Mouse (Mus musculus) liver, postnatal 0 days (tissue): Measurements from ENCODE around the gene Slc28a1. TPM values are rescaled to one million over a fixed set of nuclear protein-coding genes. Genes with fewer than 3 reads are reported as not detected.

Source experiments
- ATAC-seq: fragments of 200-750 bp; cut with Nextera tagmentation; 2 replicates; pipeline ENCODE4 v1.8.0; 2017; ENCODE audit warnings: mild to moderate bottlenecking, moderate library complexity
- DNase-seq: peaks from one replicate; pipeline ENCODE4 v3.0.0-alpha.2; 2016
- H3K27ac ChIP-seq: fragments of 300-500 bp; sonication (generic); 2 replicates; pipeline ENCODE4 v1.5.1; 2014; ENCODE audit warnings: antibody characterized with exemption, moderate library complexity, mild to moderate bottlenecking, low read depth
- H3K27me3 ChIP-seq: fragments of 300-500 bp; sonication (generic); 2 replicates; pipeline ENCODE4 v1.6.1; 2014; ENCODE audit warnings: low read length, control low read depth, mixed read lengths; ENCODE audit not compliant: insufficient read depth
- H3K36me3 ChIP-seq: fragments of 300-500 bp; sonication (generic); replicated peaks from 2 replicates; pipeline ENCODE4 v1.6.1; 2014; ENCODE audit warnings: mild to moderate bottlenecking, control low read depth, low read length, moderate library complexity, mixed read lengths; ENCODE audit not compliant: insufficient read depth
- H3K4me1 ChIP-seq: fragments of 300-500 bp; sonication (generic); 2 replicates; pipeline ENCODE4 v1.6.1; 2014; ENCODE audit warnings: antibody characterized with exemption, mild to moderate bottlenecking, control low read depth; ENCODE audit not compliant: insufficient read depth
- H3K4me2 ChIP-seq: fragments of 300-500 bp; sonication (generic); 2 replicates; pipeline ENCODE4 v1.6.1; 2014; ENCODE audit warnings: low read depth, mild to moderate bottlenecking, low read length, moderate library complexity, mixed read lengths
- H3K4me3 ChIP-seq: fragments of 300-500 bp; sonication (generic); 2 replicates; pipeline ENCODE4 v1.5.1; 2014; ENCODE audit warnings: low read depth, low read length
- H3K9ac ChIP-seq: fragments of 300-500 bp; sonication (generic); replicated peaks from 2 replicates; pipeline ENCODE4 v1.6.1; 2014; ENCODE audit warnings: mild to moderate bottlenecking, moderate library complexity
- H3K9me3 ChIP-seq: fragments of 300-500 bp; sonication (generic); 2 replicates; pipeline ENCODE4 v1.6.1; 2016; ENCODE audit warnings: mild to moderate bottlenecking, control low read depth, low read length, mixed read lengths
- CTCF ChIP-seq: sonication (generic); IDR thresholded peaks from 2 replicates; pipeline ENCODE4 v1.5.1; 2016; ENCODE audit warnings: antibody characterized with exemption, low read depth
- EP300 ChIP-seq: IDR thresholded peaks from 2 replicates; pipeline ENCODE4 v1.6.1; 2016; ENCODE audit warnings: antibody characterized with exemption, low read depth, mild to moderate bottlenecking
- WGBS: fragments of 180-500 bp; shearing (Covaris S2); extraction: QIAGEN DNeasy Blood & Tissue Kit; methylation state at CpG from one replicate; pipeline ENCODE4 v1.1.7; 2014; ENCODE audit not compliant: insufficient replicate concordance; 5-methylcytosine and 5-hydroxymethylcytosine counted together
- polyA plus RNA-seq: library from polyadenylated mRNA; unstranded; fragments of >200 nt; fragmentation: Nextera tagmentation; extraction: Ambion mirVana; gene quantifications from 2 replicates; pipeline ENCODE4 v1.2.1, GENCODE M21; 2015

Gene Slc28a1
- polyA plus RNA-seq, 1 experiment from 2014 or later = 0.11 TPM

DNA sequence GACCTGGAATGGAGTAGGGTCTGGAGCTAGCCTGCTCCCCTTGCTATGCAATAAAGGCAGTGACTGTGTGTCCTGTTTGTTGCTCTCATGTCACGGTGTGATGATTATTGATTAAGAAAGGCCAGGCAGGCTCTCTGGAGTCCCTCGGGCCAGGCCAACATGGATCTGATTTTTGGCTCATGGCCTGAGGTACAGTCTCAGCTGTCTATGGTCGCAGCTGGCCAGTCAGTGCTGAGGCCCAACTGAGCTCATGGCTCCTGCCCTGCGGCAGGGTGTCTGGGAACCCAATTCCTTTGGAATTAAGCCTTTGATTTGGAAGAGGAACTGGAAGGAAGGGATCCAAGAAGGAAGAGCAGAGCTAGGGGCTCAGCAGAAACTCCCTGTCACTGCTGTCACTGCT is 9.1 kb upstream of the Slc28a1 start:
- Histone ChIP-seq H3K9ac (no peak overlapping the region), H3K9me3 (no peaks in the 10 kb centered on the region), H3K36me3 (no peaks in the 10 kb centered on the region), H3K4me2 (no peak overlapping the region), H3K27ac (no peak overlapping the region), H3K27me3 (no peaks in the 10 kb centered on the region), H3K4me3 (no peak overlapping the region), H3K4me1 (no peaks in the 10 kb centered on the region)
- WGBS = 66% methylated on average over 4 of the region's 4 CpGs
- no peak for ATAC-seq
- DNase-seq = no peak
- no peak for TF ChIP-seq CTCF
- TF ChIP-seq EP300 = no peak

DNA sequence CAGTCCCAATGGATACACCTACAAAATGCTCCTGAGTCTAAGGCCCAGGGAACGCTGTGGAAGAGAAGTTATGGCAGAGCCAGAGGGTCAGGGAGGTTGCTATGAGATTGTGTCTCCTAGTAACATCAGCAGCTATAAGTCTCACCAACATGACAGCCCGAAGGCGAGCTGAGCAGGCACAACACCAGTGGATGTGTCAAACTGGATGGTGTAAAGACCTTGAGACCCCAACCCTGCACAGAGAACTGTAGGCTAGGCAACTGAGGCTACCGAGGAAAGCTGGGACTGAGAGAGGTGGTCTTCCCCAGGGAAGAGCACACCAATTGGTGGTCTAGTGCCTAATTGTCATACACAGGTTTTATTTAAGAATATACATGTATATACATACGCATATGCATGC is 6.4 kb upstream of the Slc28a1 start:
- TF ChIP-seq CTCF = no peak
- no peak for TF ChIP-seq EP300
- Histone ChIP-seq H3K27ac (no peak overlapping the region), H3K27me3 (no peaks in the 10 kb centered on the region), H3K9me3 (no peaks in the 10 kb centered on the region), H3K4me3 (no peak overlapping the region), H3K36me3 (no peaks in the 10 kb centered on the region), H3K9ac (no peak overlapping the region), H3K4me1 (peaks cover 5% of the 10 kb centered on the region), H3K4me2 (no peak overlapping the region)
- ATAC-seq (no peak), DNase-seq (no peak)
- 88% methylated on average over 5 of the region's 5 CpGs for WGBS

DNA sequence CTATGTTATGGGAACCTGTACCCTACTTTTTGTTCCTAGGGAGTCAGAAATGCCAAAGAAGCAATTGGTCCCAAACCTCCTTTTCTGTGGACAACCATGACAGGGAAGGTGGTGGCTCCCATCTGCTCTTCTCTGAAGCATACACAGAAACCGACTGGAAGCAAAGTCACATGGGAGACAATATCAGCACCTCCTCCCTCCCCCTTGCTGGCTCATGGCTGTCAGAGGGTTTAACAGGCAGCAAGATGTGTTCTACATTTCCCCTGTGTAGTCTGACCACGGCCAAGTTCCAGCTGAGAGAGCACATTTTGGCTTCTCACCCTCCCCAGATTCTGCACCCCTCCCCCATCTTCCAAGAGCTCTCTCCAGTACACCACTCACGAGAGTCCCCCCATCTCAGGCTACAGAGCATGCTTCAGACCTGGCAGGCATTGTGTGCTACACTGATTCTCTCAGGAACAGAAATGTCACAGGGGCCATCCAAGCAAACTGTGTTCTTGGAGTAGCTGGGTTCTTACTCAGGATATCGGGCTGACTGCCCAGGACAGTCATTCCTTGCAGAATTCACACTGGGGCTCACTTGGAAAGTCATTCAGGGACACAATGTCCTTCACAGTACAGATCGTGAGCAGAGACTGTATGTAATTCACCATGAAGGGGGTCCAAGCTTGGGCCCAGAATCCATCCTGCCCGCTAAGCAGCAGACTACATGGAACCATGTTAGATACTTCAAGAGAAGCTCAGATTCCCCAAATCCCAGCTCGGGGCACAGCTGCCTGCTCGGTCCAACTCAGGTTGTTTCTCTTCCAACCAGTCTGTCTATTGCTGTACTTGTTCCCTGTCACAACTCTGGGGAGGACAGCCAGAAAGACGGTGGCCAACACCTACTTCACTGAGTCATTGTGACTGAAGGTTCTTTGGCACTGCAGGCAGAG is 4.6 kb upstream of the Slc28a1 start:
- 51% methylated on average over 9 of the region's 9 CpGs for WGBS
- H3K9ac ChIP-seq = no peak overlapping the region
- DNase-seq (no peak), ATAC-seq (no peak)
- H3K9me3 ChIP-seq = no peaks in the 10 kb centered on the region
- H3K36me3 ChIP-seq = no peaks in the 10 kb centered on the region
- no peak overlapping the region for H3K4me3 ChIP-seq
- no peak for TF ChIP-seq CTCF
- TF ChIP-seq EP300 = no peak
- no peaks in the 10 kb centered on the region for H3K27me3 ChIP-seq
- H3K4me2 ChIP-seq = no peak overlapping the region
- H3K27ac ChIP-seq = no peak overlapping the region
- H3K4me1 ChIP-seq = peaks cover 5% of the 10 kb centered on the region

DNA sequence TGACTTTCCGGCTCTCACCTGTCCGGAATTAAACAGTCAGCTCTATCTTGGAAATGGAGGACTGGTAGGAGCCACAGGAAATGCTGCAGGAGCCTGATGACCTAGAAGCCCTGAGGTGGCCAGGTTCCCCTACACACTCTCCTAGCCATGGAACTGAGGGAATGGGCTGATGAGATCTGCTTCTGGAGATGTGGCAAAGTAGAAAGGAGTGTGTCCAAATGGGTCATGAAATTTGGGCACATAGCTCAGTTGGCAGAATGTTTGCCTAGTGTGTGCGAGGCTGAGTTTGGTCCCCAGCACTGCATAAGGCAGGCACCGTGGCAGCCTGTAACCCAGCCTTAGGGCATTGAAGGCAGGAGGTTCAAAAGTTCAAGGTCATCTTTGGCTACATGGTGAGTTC is 3.8 kb upstream of the Slc28a1 start:
- Histone ChIP-seq H3K9ac (no peak overlapping the region), H3K9me3 (no peaks in the 10 kb centered on the region), H3K27ac (no peak overlapping the region), H3K27me3 (no peaks in the 10 kb centered on the region), H3K36me3 (no peaks in the 10 kb centered on the region), H3K4me1 (peaks cover 5% of the 10 kb centered on the region), H3K4me3 (no peak overlapping the region), H3K4me2 (no peak overlapping the region)
- DNase-seq (no peak), ATAC-seq (no peak)
- no peak for TF ChIP-seq EP300
- no peak for TF ChIP-seq CTCF
- 63% methylated on average over 4 of the region's 4 CpGs for WGBS

DNA sequence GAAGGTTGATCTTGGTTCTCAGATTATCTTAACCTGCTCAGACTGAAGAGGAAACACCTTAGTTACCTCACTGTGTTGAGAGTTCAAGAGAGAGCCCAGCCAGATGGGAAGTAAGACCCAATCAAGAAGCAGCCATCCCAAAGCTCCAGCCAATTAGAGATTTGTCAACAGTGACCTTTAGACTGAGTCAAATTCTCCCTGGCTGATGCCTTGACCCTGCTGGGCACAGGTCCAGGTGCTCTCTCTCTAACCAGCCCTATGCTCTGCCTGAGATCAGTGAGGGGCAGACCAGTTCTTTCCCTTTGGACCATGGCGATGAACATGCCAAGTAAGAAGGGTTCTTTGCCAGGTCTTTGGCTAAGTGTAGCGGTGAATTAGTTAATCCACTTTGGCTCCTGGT is 2.9 kb upstream of the Slc28a1 start:
- H3K9me3 ChIP-seq = no peaks in the 10 kb centered on the region
- 91% methylated on average over 2 of the region's 2 CpGs for WGBS
- peak; percentile 49 for DNase-seq
- peaks cover 5% of the 10 kb centered on the region for H3K4me1 ChIP-seq
- no peak overlapping the region for H3K27ac ChIP-seq
- ATAC-seq = peak; percentile 80
- H3K4me3 ChIP-seq = no peak overlapping the region
- H3K4me2 ChIP-seq = no peak overlapping the region
- no peaks in the 10 kb centered on the region for H3K36me3 ChIP-seq
- H3K9ac ChIP-seq = no peak overlapping the region
- TF ChIP-seq CTCF (no peak), EP300 (no peak)
- no peaks in the 10 kb centered on the region for H3K27me3 ChIP-seq

DNA sequence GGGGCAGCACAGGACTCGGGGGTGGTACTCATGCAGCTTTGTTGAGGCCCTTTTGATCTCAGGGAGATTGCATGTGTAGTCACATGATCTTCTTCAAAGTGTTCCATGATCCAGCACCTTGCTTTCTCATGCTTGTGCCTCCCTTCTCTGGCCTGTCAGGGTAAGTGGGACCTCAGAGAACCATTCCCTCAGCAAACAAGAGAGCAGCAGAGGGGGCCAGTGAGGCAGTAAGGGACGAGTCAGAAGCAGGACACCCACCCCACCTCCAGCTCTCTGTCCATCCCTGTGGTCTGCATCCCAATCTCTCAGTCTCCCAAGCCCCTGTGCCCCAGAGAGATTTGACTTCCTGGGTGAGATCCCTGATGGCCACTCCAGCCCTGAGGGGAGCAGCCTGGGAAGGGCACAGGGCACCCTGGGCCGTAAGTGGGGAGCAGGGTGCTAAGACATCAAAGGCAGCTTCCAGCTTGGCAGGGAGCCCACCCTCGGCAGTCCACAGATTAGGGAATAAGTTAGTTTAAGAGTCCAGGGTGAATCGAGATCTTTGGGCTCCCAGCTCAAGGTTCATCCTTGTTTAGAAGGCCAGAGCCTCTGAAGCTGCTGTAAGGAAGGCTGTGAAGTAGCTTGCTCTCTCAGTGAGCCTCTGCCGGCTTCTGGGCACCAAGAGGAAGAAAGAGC is 1.8 kb upstream of the Slc28a1 start:
- no peak for DNase-seq
- WGBS = 43% methylated on average over 6 of the region's 6 CpGs
- no peak overlapping the region for H3K9ac ChIP-seq
- H3K27me3 ChIP-seq = no peaks in the 10 kb centered on the region
- H3K4me1 ChIP-seq = peaks cover 5% of the 10 kb centered on the region
- TF ChIP-seq CTCF (no peak), EP300 (no peak)
- H3K4me3 ChIP-seq = no peak overlapping the region
- H3K27ac ChIP-seq = no peak overlapping the region
- H3K36me3 ChIP-seq = no peaks in the 10 kb centered on the region
- no peak for ATAC-seq
- no peaks in the 10 kb centered on the region for H3K9me3 ChIP-seq
- no peak overlapping the region for H3K4me2 ChIP-seq
